Comparison of ENCODE assay signal across 18 mouse cellular contexts in genomic region chr2:154600586-154600985, GRCm38 (mm10). TPM values are rescaled to one million over a fixed set of nuclear protein-coding genes. Genes with fewer than 3 reads are reported as not detected.
"Had no signal": no experiment of that assay in that cellular context is flagged by ENCODE, and none has a peak within 500 bp of the region (broad histone marks: within the 10 kb centered on the region; RNA-seq: fewer than 3 reads in every experiment).

No protein-coding gene starts in this region.

- DNase-seq: layer of hippocampus, postnatal 36 days; lung, adult 2 months; lung, postnatal 10 days; lung, postnatal 4 days; midbrain, embryonic 14.5 days; retina, postnatal 1 day; right cerebral cortex, postnatal 4 days; spleen, adult 18-20 months; thymus, adult 2 months; thymus, postnatal 25 days had no signal

- H3K4me2 ChIP-seq: limb, embryonic 15.5 days; neural tube, embryonic 13.5 days had no signal

- H3K36me3 ChIP-seq: limb, embryonic 15.5 days; midbrain, embryonic 10.5 days; neural tube, embryonic 13.5 days had no signal

- H3K27me3 ChIP-seq: limb, embryonic 15.5 days had no signal

- H3K9me3 ChIP-seq: limb, embryonic 15.5 days; midbrain, embryonic 10.5 days; neural tube, embryonic 13.5 days had no signal

- H3K9ac ChIP-seq: limb, embryonic 15.5 days; neural tube, embryonic 13.5 days had no signal

- H3K27ac ChIP-seq: limb, embryonic 15.5 days; midbrain, embryonic 10.5 days; neural tube, embryonic 13.5 days had no signal

- H3K4me3 ChIP-seq: limb, embryonic 15.5 days; midbrain, embryonic 10.5 days; neural tube, embryonic 13.5 days had no signal

RNA-seq across cellular contexts. Expression of gene 4930519P11Rik, which starts 12.7 kb away (rescaled TPM):
- total RNA-seq: layer of hippocampus, postnatal 36 days; left cerebral cortex, adult 8-10 months; left cerebral cortex, postnatal 25 days; megakaryocyte, adult 5-6 weeks had no signal
- polyA plus RNA-seq: large intestine, adult 2 months; midbrain, embryonic 10.5 days; stomach, embryonic 14.5 days had no signal
